Mouse (Mus musculus) testis, postnatal 14 days (tissue): ENCODE results near the gene Vopp1.
"Not testable (repeated sequence)": the region's sequence is repeated elsewhere in the genome, so short reads cannot be mapped to it uniquely, and the experiment has no call there.

Experiments used
- DNase-seq: peaks from one replicate; pipeline ENCODE4 v3.0.0; 2021; ENCODE audit warnings: low spot score

The Vopp1 gene

DNA sequence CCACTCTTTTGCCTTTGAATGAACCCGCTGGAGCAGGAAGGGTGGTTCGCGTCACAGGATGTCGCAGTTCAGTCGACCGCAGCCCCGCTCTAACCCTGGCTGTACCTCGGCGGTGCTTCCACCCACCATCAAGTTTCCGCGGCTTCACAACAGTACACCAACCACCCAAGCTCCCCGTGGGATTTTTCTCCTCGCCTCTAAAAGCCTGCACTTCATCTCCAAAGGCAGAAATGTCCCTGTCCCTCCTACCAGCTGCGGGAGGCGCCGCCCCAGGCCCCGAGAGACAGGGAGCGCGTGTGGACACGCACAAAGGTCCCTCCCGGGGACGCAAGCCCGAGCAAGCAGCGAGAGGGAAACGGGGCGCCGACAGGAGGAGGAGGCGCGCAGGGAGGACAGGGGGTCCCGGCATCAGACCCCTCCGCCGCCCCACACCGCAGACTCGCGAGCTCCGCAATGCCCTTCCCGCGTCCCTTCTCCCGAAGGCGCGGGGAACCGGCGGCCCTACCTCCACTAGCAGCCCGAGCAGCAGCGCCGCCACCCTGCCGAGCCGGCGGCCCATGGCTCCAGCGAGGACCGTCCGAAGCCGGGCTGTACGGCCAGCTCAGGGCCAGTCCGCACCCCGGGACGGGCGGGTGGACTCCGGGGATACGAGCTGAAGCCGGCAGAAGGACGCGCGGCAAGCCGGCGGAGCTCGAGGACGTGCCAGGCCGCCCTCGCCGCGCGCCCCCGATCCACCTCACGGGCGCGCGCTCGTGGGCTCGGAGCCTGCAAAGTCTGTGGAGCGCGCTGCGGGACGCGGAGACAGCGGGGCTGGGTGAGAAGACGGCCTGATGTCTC, at the start of gene Vopp1:
TSS of gene Vopp1 (minus strand) at position 738 of the 837 bp plus-strand sequence.
- DNase-seq, result peak; percentile 69

DNA sequence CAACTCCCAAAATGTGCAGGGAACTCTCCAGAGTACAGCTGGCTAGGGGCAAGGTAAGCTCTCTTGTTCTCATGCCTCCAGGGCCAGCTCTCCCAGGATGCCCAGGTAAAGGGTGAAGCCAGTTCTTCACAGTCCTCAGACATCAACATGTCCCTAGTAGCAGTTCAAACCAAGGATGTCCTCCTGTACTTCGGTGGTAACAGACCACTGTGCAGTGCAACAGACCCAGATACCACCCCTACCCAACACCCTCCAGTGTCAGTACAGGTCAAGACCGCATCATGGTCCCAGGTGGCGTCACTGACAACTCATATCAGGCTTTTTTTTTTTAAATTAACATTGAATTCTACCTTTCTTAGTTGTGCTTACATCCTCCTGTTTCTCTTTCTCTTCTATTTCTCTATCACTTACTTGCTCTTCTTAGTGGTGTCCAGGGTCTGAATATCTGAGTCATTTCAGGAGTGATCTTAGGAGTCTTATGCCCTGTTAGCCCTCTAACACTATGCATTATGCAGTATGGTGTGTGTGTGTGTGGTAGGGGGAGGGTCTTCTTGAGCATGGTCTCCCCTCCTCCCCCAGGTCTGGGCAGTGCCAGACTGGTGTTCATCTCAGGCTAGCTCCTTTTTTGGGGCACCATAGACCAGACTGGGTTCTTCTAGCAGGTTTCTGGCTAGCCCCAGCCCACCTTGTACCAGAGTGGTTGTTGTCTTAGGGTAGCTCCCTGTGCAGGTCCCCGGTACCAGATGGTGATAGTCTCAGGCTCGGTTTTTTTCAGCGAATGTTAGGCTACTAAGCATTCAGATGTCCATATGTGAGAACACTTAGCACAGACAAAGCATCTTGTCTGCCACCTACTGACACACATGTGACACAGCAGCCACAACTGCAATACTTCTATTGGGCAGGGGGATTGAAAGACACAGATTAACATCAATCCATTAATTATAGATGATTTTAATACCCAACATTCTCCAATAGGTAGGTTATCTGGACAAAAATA, 34.4 kb upstream of the Vopp1 start:
- DNase-seq, result no peak

DNA sequence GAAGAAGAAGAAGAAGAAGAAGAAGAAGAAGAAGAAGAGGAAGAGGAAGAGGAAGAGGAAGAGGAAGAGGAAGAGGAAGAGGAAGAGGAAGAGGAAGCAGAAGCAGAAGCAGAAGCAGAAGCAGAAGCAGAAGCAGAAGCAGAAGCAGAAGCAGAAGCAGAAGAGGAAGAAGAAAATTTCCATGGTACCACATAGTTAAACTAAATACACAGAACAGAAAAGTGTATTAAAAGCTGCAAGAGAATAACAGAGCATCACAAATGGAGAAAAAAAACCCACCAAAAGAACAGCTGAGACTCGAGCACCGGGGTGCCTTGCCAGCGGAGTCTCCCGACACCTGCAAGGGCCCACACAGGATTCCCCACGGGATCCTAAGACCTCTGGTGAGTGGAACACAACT, 26.2 kb upstream of the Vopp1 start:
- DNase-seq, result not testable (repeated sequence)

DNA sequence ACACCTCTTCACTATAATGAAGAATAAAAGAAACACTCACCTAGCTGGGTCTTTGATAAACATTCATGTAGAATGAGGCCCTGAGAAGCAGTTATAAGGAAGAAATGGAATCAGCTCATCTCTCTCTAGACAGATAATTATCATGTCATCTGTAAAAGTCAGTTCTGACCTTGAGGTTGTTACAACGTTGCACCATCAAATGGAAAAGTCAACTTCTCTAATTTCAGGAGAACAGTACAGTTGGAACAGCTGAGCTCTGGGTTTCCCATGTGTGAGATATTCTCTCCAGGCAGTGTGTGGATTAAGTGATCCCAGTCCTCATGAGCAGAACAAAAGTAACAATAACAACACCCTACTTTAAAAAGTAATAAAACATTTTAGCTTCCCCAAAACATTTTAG, 25.3 kb upstream of the Vopp1 start, which contains the start of gene Vmn1r21:
TSS of gene Vmn1r21 (minus strand) at position 58 of the 400 bp plus-strand sequence.
- DNase-seq, result no peak

DNA sequence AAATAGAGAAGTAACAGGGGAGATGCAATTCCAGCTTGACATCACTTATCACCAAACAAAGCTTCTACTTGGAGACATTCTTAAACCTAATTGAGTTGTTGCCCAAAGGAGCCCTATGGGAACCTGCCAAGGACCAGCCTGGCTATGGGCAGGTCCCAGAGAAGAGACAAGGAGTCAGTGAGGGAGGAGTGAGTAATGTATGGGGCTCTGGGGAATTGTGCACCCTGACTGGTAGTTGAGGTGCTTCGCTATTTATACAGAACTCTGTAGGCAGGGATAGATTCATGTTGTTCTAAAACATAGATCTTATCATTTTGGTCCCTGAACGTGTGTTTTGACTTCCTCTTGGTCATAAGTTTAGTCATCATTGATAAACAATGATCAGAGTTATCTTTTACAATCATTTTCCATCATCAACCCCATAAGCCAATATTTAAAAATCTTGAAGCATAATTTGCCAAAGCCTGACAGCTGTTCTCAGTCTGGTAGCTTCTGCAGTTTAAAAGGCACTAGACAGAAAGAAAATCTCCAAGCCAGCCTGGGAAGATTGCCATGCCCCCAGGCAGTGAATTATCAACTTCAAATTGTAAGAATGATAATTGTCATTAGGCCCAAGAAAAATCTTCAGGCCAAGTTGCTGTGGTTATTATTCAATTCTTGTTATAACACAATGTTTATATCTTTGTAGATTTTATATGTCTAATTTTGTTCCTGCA, 14.9 kb upstream of the Vopp1 start:
- DNase-seq, result no peak

DNA sequence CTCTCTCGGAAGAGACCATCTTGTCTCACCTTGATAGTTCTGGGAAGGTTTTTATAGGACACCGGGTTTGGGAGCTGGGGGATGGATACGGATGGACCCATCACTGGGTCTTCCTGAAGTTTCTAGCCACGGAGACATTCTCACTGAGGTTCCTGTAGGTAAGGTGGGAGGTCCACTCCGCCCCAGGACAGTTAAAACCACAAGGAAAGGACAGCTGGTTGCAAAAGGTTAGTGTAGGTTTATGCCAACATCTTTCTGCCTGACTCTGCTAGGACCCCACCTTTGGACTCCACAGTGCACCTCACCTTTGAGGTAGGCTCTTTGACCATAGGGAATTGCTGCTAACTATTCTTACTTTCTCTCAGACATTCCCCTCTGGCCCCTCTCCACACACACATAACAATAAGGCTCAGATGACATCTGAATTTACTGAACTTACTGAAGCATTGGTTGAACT, 328 bp upstream of the Vopp1 start:
- peak; percentile 7 for DNase-seq

DNA sequence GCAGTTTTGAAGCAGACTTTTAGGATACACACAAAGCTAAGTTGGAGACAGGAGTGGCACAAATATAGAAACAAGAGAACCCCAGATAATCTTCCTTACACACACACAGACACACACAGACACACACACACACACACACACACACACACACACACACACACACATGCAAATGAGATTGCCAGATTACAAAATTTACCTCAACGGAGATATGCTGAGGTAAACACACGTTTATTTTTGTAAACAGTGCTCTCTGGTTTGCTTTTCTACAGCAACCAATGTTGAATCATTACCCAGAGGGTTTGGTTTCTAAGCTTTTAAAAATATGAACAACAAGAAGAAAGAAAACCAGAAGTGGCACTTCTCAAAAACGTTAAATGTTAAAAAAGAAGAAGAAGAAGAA, 1.5 kb downstream of the Vopp1 start:
- DNase-seq, result no peak

DNA sequence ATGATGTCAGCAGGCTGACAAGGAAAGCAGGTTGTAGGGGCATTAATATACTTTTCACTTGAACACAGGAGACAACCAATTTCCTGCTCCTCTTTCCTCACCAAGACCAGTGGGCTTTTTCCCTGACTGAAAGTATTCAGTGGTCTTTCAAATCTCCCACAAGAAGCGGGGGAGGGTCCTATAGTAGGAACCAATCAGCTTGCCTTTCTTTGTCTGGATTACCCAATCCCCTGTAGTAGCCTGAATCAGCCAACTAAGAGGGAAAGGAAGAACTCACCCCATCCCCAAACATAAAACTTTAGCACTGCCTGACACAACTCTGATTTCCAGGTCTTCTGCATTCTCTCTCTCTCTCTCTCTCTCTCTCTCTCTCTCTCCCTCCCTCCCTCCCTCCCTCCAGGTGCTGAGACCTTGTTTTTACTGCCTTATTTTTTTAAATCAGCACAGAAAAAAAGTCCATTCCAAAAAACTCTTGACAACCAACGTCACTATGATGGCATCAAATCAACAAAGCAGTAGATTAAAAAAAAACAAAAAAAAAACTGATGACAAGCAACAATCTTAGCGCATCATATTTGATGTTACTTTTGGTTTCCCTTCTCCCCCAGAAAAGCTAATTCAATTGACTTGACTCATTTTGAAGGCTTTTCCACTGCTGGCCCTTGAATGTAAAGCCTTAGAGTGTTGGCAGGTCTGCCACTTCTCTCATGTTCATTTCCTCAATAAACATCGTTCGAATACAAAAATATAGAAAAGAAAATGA, 2.1 kb downstream of the Vopp1 start:
- DNase-seq, result no peak

DNA sequence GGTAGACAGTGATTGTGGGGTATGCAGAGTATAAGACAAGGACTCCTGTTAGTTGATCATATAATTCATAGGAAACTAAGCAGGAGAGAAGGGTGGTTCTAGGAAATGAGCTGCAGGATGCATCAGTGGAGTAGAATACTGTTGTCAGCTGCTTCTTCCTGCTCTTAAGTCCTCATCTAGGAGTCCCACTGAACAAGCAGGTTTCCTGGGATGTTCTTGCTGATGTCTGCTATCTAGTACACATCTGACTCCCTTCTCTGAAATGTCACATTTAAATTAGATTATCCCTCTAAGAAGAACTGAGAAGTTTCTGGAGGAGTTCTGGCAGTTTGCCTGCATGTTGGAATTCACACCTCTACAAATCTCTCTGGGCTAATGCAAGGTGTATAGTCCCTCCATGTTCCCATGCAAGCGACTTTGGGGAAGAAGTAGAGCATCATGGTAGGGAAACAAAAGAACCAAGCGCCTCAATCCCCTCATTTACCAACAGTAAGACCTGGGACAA, 10.5 kb downstream of the Vopp1 start:
- DNase-seq, result no peak

DNA sequence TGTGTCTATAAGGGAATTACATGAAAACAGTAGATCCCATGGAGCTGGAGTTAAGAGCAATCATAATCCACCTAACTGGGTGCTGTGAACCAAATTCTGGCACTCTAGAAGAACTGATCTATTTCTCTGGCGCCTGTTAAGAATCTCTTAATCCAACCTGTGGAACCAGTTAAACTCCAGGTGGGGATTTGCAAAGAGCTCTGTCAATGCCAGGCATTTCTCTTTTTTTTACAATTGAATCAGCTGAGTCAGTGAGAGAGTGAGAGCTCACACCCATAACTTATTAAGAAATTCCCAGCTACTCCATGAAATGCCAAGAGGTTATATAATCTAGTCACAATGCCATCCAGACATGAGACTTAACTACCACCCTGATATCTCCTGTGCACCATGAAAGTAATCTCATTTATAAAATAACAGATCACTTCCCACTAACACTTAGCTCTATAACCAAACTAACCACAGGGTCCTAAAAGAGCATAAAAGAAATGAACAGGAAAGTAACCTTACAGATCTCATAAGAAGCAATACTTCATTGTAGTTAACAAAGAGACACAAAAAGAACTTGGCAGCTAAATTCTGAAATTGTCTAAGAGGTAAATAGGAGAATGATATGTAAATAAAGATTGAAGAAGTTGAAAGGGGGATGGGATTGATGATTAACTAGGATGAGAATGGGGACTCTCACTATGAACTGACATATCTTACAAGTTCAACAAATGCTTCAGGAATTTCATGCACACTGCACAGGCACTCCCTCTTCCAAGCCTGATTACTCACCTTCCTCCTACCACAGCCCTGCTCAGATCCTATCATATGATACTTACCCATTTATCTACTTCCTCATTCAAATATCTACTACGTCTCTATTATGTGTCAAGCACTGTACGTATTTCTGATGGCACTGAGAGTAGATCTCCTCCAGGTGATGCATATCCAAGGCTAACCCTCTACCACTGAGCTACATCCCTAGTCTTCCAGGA, 12.9 kb downstream of the Vopp1 start:
- DNase-seq, result no peak

DNA sequence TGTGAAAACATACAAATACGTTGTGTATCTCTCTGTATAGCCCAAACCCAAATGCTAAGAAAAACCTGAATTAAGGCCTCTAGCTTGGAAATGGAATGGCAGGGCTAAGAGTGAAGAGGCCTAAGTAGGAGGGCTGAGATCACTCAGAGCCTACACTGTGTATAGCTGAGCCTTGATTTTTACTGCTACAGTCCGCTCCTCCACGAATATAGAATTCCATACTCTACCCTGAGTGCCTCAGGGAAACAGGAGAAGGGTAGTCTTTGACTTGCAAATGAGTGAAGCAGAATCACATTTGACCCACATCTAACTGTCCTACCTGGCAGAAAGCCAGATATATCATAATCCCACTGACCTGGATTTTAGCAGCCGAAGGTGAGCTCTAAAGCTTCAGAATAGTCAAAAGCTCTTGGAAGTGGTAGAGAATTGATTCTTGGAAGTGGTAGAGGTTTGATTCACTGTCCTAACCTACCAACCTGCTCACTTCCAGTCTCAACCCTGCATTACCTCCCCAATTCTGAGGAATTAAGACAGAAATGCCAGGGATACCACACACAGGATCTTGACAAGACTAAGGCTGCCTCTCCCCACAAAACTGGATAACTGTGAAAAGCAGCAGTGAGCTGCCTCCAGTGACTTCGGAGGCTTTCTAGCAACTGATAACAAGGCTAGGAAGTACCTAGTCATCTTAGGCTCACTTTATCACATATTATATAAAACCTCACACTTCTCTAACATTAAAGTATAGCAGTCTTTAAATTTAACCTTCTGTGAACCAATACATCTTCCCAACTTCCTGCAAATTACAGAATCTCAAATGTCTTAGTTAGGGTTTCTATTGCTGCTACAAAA, 19.5 kb downstream of the Vopp1 start:
- no peak for DNase-seq

DNA sequence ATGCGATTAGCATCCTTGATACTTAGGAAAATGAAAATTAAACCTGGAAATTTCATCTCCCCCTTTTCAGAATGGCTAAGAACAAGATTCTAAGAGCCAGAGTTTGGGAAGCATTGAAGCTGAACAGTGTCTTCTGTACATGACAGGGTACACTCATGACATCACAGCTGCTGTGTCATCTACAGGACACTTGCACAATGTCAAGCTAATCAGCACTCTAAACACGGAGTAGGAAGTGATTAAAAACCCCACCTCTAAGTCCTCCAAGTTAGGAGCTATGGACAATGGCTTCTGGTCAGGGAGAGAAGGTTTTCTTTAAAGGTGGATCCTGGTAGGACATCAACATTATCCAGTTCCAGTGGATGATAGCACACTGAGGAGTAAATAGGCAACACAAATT, 21.8 kb downstream of the Vopp1 start:
- DNase-seq, result no peak

DNA sequence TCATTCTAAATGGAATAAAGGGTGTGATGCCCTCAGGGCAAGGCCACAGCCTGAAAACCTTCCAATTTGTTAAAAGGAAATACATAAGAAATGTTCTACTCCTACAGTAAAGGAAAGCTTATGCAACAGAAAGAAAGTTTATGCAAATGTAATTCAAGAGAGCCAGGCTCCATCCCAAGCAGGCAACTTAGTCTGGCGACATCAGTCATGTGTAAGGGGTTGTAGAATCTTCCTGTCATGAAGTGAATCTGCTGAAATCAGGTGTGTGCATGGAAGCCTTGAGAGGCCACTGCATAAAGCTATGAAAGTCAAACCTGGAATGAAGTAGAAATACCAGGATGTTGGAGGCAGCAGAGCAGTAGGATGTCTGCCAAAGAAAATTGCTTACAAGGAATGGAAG, 26.0 kb downstream of the Vopp1 start:
- DNase-seq, result no peak

DNA sequence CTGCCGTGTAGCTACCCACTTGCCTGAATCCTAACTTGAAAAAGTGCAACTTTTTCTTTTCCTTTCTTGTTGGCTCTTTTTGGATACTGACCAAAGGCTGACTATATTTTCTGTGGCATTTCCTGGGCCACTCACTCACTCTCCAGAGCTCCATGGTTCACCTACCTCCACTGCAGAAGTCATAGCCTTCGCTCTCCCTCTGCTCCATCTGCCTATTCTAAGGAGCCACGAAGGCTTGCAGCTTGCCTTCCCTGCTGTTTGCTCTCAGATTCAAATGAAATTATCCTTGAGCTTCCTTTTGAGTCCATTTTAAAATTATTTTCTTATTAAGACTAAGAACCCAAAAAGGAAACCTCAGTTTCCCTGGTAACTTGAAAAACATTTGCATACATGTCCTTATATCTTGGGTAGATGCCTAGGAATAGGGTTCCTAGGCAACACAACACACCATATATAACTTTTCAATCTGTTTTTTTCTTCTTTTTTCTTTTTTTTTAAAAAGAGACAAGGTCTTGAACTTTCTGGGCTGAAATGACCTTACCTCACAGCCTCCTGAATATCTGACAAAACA, 28.0 kb downstream of the Vopp1 start:
- no peak for DNase-seq

DNA sequence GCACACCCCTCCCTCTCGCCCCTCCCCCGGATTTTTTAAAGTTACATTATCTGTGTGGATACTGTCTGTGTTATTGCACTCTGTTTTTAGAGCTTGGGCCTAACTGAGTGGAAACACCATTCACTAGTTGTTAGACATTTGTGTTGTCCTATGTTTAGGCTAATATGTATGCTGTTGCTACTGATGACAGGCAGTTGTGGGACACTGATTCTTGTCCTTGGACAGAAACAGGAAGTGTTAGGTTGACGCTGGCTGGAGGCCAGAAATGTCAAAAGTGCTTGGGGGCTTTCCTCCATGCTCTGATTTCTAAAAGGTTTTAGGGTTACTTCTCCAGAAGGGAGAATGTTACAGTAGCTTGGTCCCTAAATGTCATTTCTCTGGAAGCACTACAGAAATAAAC, 29.1 kb downstream of the Vopp1 start:
- no peak for DNase-seq

DNA sequence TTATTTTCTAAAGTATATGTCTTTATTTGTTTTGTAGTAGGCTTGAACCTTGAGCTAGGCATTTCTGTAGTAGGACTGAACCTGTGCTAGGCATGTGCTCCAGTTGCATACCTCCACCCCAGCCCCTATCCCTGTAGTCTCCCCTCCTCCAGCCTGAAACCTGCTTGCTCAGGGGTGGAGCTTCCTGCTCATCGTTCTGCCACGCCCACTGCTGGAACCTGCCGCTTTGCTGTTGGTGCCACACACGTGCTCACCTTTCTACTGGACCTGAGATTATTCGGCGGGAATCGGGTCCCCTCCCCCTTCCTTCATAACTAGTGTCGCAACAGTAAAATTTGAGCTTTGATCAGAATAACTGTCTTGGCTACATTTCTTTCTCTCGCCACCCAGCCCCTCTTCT, 32.1 kb downstream of the Vopp1 start:
- not testable (repeated sequence) for DNase-seq

DNA sequence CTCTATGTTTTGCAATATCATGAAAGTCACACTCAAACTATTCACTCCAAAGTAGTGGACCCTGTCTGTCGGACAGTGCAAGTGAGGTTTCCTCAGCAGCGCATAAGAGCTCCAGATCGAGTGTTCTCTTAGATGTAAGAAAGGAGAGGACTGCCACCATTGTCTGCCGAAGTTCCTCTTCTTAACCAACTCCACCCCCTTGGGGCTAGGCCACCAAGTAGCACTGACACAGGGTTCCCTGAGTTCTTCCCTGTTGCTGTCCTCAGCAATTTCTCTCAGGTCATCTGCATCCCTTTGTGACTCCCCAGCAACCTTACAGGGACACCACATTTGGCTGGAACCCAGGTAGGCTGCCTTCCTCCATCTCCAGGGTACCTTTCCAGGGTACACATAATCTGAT, 34.4 kb downstream of the Vopp1 start:
- no peak for DNase-seq

DNA sequence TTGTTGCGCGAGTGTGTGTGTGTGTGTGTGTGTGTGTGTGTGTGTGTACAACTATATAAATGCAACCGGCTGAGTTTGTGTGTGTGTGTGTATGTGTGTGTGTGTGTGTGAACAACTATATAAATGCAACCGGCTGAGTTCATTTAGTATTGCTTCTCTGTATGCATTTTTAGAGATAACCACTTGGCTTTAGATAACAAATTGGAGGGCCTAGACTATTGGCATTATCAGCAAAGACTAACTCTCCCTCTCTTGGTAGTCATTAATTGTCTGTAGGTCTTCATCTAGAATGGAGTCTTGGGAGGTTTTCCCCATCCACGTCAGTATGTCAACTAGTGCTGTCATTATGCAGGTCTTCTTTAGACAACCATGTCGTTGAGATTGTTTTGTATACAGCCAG, 37.6 kb downstream of the Vopp1 start:
- DNase-seq, result no peak

DNA sequence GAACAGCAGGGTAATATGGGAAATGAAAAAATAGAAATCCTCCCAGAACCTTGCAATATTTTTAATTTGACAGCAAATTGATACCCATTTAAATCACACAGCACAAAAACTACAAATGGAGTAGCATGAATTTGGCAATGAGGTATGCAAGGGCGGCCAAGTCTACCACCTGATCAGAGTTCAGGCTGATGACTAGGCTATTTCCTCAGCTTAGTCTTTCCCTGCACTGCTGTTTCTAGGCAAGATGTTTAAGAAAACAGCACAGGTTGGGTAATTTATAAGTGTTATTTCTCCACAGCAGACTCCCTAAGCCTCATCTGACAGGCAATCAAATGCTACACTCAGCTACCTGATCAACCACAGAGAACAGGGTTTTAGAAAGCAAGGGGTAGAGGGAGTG, 40.7 kb downstream of the Vopp1 start:
- DNase-seq, result no peak
